Mouse (Mus musculus): ENCODE results near the gene Hdgfl1.

DNA sequence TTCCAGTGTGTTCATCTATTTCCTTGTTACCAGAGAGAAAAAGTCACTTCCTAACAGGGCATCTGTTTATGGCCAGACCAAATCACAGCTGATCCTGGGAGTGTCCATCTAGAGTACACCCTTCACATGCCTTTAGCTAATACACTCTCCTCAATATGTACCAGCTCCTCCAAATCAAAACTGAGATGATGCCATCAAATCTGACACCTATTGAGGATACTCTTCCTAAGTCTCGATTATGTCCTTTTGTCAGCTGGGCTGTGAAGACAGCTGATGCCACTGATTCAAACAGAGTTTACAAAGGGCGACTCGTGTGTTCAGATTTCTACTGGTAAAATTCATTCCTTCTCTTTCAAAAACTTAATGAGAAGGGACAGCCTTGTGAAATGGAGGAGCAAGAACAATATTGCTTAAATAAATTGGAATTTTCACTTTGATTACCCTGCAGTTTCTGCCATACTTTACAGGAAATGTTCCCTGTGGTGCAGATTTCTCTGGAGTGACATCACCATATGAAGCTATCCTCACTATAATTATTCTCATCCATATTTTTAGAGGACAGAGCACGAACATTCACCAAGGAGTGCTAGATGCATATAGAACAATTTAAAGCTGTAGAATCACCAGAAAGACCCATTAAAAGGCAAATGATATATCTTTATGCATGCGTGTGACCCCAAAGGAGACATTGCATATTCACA is 24.8 kb downstream of the Hdgfl1 start:
- TF ChIP-seq CTCF (IDR thresholded peaks at IDR 0.05; ENCODE audit: extremely low read depth, insufficient read length, insufficient replicate concordance, low read depth, low read length), result no peak
- TF ChIP-seq POLR2A (IDR thresholded peaks at IDR 0.05; ENCODE audit: low read depth, low read length), result no peak
